Mouse (Mus musculus): ENCODE data around the gene Large1. TPM values are rescaled to one million over a fixed set of nuclear protein-coding genes. Genes with fewer than 3 reads are reported as not detected.
"Not testable (repeated sequence)": the region's sequence is repeated elsewhere in the genome, so short reads cannot be mapped to it uniquely, and the experiment has no call there.

The Large1 gene
- polyA plus RNA-seq (2012; rRNA removed) = 9.3 and 16.7 TPM in 2 replicates

DNA sequence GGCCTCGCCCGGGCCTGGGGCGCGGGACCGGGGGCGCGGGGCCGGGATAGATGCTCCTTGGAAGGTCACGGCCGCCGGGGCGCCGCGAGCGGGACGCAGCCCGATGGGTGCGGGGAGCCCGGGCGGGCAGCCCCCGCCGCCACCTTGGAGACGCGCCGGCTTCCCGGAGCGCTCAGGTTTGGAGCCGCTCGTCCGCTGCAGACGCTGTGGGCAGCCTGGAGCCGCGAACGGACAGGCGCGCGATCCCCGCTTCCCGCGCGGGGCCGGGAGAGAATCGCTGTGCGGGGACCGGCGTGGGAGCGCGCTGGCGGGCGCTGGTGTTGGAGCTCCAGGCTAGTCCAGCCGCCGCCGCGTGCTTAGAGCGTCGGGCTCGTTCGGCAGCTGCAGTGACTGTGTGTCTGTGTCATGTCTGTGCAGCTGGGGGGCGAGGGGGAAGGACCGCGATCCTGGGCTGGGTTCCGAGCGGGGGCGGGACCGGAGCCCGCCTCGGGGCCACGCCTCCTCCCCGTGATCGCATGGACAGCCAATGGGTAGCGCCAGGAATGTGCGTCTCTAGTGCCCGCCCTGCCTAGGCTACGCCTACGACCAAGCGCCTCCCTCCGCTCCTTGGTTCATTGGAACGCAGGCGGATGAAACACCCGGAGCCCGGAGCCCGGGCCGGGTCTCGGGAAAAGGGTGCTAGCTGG is at the start of gene Large1:
Large1 (minus strand) TSS at position 433 of the 686 bp plus-strand sequence.
- peak; percentile 57 for DNase-seq (ENCODE audit: low read depth)

DNA sequence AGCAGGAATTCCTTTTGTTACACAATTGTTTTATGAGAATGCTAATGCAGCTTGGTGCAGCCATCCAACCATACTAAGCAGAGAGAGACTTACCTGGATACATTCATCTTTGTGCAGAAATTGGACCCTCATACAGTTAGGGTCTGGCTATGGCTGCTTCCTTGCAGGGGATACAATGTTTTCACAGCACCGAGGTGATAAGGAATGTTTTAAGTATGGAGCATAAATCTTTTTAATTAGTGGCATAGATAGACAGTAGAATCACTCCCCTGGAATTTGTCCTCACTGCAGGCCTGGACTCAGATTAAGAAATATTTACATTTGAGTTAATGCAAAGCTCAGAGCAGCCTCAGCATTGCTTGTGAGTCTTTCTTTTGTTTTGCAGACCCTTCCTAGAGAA is 47.0 kb upstream of the Large1 start:
- DNase-seq (ENCODE audit: low read depth) = no peak

DNA sequence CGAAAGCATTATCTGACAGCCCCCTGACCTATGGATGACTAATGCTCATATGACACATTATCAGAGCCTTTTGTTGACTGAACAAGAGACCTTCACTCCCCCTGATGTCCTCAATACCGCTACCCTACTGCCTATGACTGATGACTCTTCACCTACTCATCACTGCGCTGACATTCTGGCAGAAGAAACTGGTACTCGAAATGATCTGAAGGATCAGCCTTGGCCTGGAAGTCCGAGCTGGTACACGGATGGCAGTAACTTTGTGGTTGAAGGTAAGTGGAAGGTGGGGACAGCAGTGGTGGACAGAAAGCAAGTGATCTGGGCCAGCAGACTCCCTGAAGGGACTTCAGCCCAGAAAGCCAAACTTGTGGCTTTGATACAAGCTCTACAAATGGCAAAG is 19.7 kb upstream of the Large1 start:
- not testable (repeated sequence) for DNase-seq (ENCODE audit: low read depth)

DNA sequence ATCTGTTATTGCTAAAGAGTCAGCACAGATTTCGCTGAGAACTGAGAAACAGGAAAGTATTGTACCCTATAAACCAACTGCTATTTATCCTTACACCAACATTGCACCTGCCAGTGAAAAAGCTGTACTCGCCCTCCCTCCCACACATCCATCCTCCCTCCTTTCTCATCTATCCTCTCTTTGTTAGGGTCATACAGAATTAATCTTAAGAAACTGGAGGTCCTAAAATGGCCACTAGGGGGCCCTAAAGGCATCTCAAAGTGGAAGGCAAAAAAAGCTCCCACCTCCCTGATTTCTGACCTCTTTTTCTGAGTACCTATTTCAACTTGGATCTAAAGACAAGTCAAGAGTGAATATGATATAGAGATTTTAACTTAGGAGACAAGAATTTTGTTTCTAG is 2.6 kb upstream of the Large1 start:
- DNase-seq (ENCODE audit: low read depth) = no peak

DNA sequence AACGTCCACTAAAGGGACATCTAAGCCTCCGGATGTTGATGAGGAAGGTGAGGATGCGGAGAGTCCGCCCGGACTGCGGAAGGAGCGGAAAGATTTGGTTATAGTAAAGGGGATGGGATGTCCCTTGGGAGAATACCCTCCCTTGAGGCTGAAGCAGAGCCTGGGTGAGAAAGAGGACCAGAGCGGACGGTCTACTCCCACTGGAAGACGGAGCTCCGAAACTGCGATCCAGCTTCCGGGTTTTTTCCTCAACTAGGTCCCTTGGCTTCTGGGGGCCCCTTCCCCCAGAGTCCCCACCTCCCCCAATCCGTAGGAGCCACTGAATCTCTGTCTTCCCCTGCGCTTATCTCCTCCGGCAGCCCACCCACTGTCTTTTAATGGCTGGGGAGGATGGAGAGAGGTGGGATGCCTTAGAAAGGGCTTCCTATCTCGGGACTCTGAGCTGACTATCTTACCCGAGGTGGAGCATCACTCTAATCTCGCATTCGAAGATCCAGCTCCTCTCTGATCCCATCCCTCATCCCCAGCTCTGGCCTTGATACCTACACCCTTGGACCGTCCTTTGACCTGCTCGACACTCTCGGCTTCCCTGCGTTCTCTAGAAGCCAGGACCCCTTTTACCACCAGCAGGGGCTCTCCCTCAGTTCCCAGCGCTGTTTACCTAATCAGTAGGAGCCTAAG is 1.0 kb upstream of the Large1 start:
- no peak for DNase-seq (ENCODE audit: low read depth)

DNA sequence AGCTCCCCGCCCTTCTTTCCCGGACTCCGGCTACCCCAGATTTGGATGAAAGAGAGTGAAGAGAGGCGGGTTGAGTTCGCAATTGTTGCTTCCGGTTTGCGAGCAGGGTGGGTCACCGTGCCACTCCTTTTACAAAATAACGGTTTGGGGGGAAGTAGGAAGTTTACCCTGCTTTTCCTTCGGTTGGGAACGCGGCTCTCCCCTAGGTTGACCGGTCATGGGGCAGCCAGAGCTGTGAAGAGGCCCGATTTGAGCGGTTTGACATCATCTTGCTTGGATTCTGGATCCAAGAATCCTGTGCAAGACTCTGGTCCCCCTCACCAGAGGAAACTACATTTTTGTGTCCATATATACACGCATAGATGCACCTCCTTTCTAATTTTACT is 447 bp upstream of the Large1 start:
- DNase-seq (ENCODE audit: low read depth) = no peak

DNA sequence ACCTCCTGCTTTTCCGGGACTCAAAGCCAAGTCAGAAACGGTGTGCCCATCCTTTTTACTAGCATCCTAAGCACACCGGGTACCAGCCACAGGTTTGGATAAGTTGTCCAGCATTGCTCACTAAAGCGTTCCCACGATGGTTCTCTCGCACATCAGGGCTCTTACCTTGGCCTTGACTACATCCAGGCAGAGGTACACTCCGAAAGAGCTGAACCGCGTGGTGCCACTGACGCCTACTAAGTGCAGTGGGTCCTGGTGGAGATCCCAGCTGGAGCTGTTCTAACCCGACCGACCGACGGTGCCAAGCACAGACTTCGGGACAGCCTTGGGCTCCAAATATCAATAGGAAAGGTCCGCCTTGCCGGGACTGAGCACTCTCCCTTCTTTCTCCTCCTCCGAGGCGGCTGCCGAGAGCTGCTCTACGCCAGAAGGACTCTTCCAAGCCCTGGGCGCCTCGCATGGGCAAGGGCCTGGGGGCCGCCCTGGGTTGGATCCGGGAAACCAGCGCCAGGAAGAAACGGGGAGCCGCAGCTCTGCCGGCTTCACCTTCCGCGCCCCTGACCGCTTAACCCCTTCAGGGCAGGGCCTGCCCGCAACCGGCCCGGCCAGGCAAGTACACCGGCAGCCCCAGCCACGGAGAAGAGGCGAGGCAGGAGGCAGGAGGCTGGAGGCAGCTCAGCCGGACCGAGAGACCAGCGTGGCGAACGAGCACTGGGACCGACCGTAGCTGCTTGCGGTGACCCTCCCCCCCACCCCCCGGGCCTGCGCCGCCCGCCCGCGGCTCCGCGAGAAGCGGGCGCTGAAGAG is 836 bp downstream of the Large1 start:
- no peak for DNase-seq (ENCODE audit: low read depth)

DNA sequence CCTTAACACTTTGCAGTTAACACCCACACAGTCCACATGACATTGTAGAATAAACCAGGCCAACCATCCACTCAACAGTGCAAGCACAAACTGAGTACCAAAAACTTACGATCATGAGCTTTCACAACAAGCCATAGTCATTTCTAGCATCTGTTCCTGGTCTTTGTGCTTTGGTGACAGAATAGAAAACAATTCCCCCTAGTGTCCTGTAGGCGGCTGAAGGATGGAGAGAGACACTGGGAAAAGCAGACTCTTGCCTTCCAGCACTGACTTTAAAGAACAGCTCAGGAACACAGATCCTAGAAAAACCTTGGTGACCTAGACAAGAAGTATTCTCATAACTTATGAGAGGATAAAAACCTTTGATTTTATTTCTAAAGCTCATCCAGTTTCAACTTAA is 3.0 kb downstream of the Large1 start:
- no peak for DNase-seq (ENCODE audit: low read depth)

DNA sequence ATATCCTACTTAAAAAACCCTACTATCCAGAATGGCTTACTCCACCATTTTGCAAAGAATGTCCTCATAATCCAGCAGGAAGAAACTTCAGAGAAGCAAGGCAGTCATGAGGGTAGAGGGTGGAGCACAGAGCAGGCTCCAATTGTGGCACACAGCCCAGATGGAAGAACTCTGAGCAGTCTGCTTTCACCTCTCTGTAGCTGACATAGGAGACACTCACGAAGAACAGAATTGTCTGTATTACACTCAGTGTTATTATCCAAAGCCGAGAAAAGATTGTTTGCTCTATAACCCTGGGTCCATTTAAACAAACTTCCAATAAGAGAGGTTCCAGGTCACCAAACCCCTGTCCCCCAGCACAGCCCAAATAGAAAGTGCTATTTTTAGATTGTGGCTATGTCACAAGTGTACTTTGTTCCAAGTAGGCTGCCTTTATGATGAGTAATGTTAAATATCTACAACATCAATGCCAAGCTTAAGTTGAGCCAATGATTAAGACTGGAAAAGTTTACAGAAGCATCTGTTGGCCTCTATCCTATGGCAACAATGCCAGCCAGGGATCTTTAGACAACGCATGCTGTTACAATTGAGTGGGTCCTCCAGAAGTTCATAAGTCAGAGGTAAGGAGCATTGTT is 10.5 kb downstream of the Large1 start:
- DNase-seq (ENCODE audit: low read depth) = no peak

DNA sequence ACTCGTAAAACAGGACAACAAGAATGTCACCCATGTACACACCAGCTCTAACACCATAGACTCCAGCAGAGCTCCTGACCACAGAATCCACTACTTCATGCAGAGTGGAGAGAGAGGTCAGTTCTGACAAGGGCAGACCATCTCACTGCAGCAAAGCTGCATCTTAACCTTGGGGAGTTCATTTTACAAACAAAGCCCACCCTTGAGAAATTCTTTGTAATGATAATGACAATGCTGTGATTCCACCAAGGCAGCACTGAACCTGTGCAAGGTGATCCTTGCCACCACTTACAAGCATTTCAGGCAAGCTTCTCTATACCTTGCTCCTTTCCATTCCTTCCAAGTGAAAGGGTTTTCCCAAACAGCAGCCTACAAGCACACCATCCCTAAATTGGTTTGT is 16.5 kb downstream of the Large1 start:
- DNase-seq (ENCODE audit: low read depth) = no peak

DNA sequence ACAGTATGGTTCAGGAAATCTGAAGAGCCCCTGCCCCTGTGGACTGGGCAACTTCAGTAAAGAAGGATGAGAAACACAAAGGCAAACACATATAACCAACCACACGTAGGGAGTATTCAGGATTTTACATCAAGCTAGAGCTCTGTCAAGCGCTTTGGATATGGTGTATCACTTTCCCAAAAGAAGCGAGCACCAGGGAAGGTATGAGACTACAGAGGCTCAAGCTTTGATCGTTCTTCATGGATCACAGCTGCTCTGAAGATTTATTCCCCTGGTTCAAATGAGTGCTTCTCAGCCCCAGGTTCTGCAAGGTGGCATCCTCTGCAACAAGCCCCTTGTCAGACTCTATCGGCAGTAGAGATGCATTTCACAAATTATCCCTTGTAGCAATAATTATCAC is 24.2 kb downstream of the Large1 start:
- DNase-seq (ENCODE audit: low read depth) = no peak

DNA sequence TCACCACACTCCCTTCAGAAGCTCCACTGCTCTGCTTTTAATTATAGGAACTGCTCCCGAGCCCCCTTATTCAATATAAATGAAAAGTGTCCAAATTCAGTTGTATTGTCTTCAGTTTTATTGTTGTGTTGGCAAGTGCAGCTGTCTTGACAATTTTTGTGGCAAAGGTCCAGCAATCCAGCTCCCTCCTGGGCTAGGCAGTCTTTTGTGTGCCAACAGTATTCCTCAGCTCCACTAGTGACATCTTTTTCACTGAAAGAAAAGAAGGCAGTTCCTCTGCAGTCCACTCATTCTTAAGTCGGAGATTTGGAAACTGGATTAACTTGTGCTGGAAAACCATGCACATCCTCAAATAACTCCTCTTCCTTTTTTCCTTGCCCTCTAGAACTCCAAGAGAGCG is 25.3 kb downstream of the Large1 start:
- DNase-seq (ENCODE audit: low read depth) = no peak

DNA sequence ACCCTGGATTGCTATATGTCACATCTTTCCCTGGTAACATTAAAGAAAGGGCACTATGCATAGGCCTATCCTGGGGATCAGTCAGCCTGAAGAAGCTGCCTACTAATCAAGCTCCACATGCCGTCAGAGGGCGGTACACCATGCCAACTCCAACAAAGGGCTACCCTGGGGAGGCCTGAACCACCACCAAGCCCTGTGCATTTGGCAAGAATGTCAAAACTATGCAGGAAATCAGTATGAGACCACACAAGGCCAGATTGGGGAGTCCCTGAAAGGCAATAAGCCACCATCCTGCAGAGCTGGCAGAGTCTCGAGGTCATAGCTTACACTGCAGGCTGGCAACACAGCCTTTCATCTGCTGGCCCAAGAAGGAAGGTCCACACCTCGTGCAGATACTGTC is 28.7 kb downstream of the Large1 start:
- no peak for DNase-seq (ENCODE audit: low read depth)

DNA sequence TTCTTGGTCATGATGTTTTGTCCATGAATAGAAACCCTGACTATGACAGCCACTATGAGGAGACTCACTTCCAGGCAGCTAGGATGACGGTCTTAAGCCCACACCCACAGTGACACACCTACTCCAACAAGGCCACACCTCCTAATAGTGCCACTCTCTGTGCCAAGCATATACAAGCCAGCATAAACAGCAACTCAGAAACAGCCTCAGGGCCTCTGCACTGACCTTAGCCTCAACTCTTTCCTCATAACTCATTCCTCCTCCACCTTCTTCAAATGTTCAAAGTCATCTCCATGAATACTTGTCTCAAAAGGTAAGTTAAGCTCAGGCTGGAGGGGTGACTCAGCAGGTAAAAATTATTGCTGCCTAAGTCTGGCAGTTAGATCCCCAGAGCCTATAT is 29.7 kb downstream of the Large1 start:
- peak; percentile 78 for DNase-seq (ENCODE audit: low read depth)

DNA sequence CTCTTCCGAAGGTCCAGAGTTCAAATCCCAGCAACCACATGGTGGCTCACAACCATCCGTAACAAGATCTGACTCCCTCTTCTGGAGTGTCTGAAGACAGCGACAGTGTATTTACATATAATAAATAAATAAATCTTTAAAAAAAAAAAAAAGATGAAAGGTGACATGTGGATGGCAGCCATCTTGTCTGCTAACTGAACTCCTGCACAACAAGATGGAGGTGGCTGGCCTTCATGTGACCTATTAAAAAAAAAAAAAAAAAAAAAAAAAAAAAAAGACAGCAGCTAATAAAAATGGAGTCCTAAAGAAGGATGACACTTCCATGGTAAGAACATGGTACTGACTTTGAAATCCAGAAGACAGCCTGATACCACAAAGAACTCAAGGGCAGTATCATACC is 33.8 kb downstream of the Large1 start:
- not testable (repeated sequence) for DNase-seq (ENCODE audit: low read depth)

DNA sequence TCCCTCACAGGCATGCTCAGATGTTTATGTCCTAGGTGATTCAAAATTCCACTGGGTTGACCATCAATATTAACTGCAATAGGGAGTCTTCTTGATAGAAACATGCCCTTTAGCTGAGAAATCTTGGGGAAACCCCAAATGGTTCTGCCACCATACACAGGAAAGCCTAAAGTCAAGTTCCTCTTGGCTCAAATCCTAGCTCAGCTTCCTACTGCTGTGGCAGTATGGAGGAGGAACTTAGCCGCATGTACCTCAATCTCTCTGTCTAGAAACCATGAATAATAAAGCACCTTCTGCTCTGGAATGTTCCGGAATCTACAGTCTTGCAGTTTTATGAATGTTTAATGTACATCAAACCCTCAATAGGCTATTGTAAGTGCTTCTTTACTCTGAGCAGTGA is 39.4 kb downstream of the Large1 start:
- DNase-seq (ENCODE audit: low read depth) = no peak

DNA sequence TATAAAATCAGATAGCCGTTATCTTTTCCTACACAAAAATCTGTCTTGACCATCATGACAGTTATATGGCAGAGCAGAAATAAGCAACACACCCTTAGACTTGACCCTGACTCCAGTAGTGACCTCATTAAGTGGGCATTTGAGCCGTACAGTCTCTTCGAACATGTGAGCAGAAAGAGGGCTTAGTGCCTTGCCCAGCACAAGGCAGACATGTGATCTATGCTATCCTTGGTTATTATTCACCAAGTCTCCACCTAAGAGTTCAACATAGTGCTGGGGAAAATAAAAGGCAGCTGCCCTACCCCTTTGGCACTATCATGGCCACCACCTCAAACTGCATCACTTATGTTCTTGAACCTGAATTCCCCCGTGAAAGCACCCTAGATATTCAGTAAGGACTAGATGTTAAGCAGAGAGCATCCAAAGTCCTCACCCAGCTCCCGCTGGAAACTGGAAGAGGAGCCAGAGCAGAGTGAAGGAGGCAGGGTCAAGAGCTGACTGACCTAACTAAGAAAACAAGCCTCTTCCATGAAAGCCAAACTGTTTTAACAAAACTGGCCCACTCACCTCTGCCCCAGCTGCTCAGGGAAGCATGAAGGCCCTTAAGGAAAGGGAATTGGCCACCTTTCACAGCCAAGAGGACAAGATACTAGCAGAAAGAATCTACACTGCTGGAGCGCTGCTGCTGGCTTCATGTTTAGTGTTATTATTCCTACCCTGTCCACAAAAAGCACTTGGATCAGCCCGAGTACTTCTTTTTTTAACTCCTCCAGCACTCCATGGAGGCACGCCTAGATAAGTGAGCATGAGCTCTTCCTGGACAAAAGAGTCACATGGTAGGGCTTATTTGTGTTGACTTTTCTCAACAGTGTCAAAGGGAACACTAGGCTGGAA is 40.4 kb downstream of the Large1 start:
- DNase-seq (ENCODE audit: low read depth) = no peak

DNA sequence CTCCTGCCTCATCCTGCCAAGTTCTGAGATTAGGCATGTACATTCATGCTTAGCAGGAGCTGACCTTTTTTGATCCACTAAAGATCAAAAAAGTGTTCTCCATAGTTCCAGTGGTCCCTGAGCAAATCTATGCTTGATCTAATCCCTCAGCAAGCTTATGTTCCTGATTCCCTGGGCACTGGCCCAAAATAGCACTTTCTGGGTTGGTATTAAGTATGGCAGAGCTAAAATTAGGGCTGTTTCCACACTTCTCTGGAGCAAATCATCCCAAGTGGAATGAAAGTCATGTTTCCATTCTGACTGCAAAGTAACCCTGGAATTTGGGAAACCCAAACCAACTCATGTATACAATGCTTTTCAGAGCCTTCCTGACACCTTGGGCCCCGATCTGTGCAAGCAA is 42.9 kb downstream of the Large1 start:
- DNase-seq (ENCODE audit: low read depth) = no peak

DNA sequence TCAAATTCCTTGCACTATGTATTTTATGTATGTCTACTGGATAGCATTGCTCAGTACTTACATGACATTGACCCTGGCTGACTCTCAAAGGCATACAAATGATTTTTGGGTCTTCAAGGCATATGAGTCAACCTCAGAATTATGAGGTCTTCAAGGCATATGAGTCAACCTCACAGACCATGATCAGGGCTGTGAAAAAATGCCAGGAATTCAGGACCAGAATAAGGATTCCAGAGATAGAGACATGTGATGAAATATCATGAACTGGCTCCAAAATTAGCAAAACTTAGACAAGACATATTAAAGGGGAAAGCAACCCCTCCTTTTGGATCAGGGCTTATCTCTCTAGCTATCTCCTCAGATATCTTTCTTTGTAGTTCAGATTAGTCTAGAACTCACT is 43.3 kb downstream of the Large1 start:
- no peak for DNase-seq (ENCODE audit: low read depth)

DNA sequence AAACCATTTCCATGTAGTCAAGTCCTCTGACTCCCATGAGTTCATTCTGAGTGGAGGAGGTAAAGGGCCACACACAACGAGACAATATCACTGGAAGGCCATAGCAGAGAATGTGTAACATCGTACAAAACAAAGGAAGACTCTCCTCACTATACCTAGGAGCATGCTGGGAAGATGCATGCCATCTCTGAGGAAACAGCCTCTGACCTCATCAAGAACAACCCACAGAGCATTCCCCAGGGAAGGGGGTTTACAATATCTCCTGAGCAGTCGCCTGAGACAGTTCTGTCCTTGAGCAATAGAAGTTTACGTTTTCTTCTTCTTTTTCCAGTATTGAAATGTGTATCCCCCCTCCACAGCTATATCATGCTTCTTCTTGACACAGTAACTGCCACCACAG is 49.4 kb downstream of the Large1 start:
- DNase-seq (ENCODE audit: low read depth) = no peak

DNA sequence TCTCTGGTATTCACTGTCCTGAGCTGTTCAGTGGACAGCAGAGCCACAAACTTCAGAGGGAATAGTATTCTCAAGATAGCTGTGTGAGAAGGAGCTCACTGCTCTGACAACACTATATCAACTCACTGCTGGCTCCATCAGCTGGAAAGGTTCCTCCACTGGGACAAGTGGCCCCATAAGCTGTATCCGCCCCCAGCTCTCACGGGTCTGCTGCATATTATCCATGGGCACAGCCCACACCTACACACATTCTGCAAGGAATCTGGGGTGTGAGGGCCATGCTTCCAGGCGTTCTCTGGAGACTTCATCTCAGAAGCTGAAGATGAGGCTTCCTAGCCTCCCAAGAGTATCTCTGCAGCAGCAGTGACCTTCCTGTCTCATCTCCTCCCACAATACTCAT is 50.4 kb downstream of the Large1 start:
- DNase-seq (ENCODE audit: low read depth) = no peak

Data from gonadal fat pad, adult 2 months (tissue).